Mouse (Mus musculus) cortical plate, adult 2 months (tissue): ENCODE measurements around the gene Atp6v0b. TPM values are rescaled to one million over a fixed set of nuclear protein-coding genes. Genes with fewer than 3 reads are reported as not detected.
A peak's percentile ranks its signal among the peaks of the same experiment; 100 is the strongest.

Source experiments
- H3K27ac ChIP-seq: fragments of 200-500 bp; 2 replicates; pipeline ENCODE4 v1.5.1; 2012; ENCODE audit warnings: low read length, control low read depth, inconsistent platforms; ENCODE audit not compliant: insufficient read depth
- H3K4me1 ChIP-seq: fragments of 200-500 bp; 2 replicates; pipeline ENCODE4 v1.6.1; 2011; ENCODE audit warnings: low read length; ENCODE audit not compliant: control insufficient read depth, insufficient read depth
- H3K4me3 ChIP-seq: fragments of 200-500 bp; 2 replicates; pipeline ENCODE4 v1.5.1; 2011; ENCODE audit warnings: mild to moderate bottlenecking, low read length, control low read depth; ENCODE audit not compliant: insufficient read depth
- CTCF ChIP-seq: fragments of 200-500 bp; IDR thresholded peaks from 2 replicates; pipeline ENCODE4 v1.5.1; 2011; ENCODE audit warnings: mild to moderate bottlenecking, control low read depth, low read length; ENCODE audit not compliant: insufficient read depth; ENCODE audit errors: extremely low read depth
- POLR2A ChIP-seq: fragments of 200-500 bp; IDR thresholded peaks from 2 replicates; pipeline ENCODE4 v1.6.1; 2011; ENCODE audit warnings: mild to moderate bottlenecking, low read length, control low read depth; ENCODE audit not compliant: insufficient read depth; ENCODE audit errors: extremely low read depth
- polyA plus RNA-seq: library from polyadenylated mRNA; depleted of rRNA; stranded (reverse); fragments of >200 nt; gene quantifications from 2 replicates; pipeline ENCODE4 v1.2.3, GENCODE M21; 2012

Atp6v0b gene
- polyA plus RNA-seq, 1 experiment = 801 TPM

DNA sequence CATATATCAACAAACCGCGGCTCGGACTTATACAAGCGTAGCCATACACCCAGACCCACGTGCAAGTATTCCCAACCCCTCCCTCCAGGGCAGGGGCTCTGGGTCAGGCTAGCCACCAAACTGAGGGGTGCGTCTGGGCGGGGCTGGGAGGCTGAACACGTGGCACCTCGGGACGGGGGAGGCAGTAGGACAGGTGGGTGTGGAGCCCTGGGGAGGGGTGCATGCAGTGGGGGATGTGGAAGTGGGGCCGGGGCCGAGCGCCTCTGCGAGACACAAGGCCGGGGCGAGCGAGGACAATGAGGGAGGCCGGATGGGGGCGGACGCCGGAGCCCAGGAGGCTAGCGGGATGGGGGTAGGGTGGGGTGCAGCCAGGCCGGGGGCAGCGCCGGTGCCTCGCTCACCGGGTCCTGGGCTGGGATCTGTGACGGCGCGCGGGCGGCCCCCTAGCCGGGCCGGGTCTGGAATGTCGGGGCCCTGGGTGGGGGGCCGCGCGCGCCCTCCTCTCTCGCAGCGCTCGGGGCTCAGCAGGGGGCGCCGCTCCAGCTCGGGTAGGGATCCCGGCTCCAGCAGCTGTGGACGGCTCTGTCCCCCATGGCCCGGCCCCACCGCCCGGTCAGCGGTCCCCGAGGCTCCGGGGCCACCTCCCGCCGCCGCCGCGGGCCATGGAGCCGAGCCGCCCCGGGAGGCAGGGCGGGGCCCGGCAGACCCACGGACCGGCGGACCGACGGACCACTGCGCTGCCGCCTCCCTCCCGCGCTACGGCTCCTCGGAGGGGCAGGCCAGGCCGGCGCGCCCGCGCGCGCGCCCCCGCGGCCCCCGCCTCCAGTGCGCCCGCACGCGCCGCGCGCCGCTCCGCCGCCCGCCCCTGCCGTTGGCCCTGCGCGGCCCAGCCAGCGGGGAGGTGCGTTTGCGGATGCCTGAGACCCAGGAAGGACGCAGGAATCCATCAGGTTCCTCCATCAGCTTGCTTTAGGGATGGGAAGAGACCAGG, 4.1 kb downstream of the Atp6v0b start, which contains the start of gene B4galt2:
TSS of gene B4galt2 (minus strand) at position 787 of the 991 bp plus-strand sequence.
- peaks cover 6% of the 10 kb centered on the region for H3K4me1 ChIP-seq
- TF ChIP-seq CTCF = no peak
- TF ChIP-seq POLR2A = peak; percentile 60; the same call in 1 of the 2 replicates
- H3K27ac ChIP-seq = peak within 1 kb of the TSS; percentile 48
- peak within 1 kb of the TSS; percentile 92 for H3K4me3 ChIP-seq

DNA sequence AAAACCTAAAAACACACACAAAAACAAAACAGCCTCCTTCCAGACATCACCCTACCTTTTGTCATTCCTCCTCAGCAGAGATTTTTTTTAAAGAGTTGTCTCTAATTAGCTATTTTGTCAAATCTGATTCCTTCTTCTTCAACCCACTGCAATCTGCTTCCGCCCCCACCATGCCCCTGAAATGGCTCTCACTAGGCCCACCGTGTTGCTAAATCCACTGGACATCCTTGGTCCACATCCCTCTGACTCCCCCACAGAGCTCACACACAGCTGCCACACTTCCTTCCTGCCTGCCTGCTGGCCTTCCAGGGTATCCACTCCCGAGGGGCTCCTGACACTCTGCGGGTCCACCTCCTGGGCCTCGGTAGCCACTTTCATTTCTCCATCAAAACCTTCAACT, 8.4 kb downstream of the Atp6v0b start:
- Histone ChIP-seq H3K4me1 (no peaks in the 10 kb centered on the region; the same call in 1 of the 2 replicates), H3K4me3 (no peak overlapping the region), H3K27ac (no peak overlapping the region)
- TF ChIP-seq CTCF = no peak
- no peak for TF ChIP-seq POLR2A

DNA sequence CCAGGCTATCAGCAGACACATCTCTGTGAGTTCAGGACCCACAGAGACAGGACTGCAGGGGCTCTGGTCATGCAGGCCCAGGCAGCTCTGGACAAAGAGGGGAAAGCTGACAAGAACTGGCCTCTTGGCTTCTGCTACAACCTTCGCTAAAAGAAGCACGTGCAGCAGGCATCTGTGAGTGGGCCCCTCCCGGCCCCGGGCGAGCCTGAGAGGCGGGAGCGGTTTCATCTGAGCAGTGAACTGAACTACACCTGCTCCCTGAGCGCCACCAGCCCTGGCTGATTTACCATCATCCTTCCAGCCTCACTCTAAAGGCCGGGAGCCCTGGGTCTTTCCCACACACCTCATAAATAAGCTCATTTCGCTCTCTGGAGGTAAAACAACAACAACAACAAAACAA, 8.8 kb downstream of the Atp6v0b start:
- no peaks in the 10 kb centered on the region; the same call in 1 of the 2 replicates for H3K4me1 ChIP-seq
- H3K4me3 ChIP-seq = no peak overlapping the region
- TF ChIP-seq CTCF = no peak
- TF ChIP-seq POLR2A = no peak
- no peak overlapping the region for H3K27ac ChIP-seq

DNA sequence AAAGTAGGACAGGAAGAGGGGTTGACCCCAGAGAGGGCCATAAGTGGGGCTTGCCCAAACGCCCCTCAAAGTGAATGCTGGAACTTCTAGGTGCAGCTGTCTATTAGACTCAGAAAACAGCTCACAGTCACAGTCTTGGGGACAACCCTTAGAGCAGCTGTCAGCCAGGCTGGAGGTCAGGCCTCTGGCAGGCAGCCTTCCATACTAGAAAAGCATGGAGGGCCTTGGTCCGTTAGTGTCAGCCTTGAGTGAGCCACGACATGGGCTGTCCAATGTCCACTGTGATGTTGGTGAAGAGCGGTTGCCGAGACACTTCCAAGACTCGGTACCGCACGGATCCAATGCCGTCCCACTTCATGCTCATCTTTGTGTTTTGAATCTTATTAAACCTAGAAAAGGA, 13.5 kb downstream of the Atp6v0b start:
- Histone ChIP-seq H3K4me1 (no peaks in the 10 kb centered on the region), H3K4me3 (no peak overlapping the region), H3K27ac (no peak overlapping the region)
- TF ChIP-seq POLR2A (no peak), CTCF (no peak)

DNA sequence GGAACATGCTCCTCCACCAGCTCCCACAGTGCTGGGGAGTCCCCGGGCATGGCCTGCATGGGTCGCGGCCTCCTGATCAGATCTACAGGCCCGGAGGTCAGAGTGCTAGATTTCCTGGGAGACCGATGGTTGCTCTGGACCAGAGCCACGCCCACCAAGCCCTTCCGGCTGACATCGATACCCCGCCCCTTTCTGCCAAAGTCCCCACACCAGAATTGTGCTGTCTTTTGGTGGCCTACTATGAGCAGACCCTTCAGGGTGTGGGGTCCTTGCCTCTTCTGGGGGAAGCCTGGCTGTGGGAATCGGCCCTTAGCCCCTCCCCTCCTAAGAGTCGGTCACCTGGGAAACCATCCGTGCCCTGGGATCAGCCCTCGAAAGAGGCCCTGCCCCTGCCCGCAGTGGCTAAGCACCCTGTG, 14.7 kb downstream of the Atp6v0b start, which contains the start of gene Ccdc24:
TSS of gene Ccdc24 (minus strand) at position 87 of the 416 bp plus-strand sequence.
- no peak within 1 kb of the TSS for H3K4me3 ChIP-seq
- no peaks in the 10 kb centered on the region for H3K4me1 ChIP-seq
- H3K27ac ChIP-seq = no peak within 1 kb of the TSS
- TF ChIP-seq CTCF = no peak
- no peak for TF ChIP-seq POLR2A

DNA sequence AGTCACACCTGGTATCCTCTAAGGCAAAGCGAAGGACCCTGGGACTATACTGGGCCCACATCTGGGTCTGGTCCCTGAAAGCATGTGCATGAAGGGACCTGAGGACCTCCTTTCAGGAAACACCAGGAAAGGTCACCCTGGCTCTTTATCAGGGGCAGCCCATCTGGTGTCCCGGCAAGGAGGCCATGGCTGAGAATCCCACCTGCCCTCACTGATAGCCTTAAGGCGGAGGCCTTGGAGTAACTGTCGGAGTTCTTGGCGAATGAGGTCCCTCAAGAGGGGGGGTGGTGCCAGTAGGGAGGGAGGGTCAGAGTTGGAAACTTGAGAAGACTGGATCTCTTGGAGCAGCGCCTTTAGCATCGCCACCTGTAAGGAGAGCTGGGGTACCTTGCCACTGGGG, 15.3 kb downstream of the Atp6v0b start:
- Histone ChIP-seq H3K4me3 (no peak overlapping the region), H3K27ac (no peak overlapping the region), H3K4me1 (no peaks in the 10 kb centered on the region)
- TF ChIP-seq CTCF = no peak
- TF ChIP-seq POLR2A = no peak

DNA sequence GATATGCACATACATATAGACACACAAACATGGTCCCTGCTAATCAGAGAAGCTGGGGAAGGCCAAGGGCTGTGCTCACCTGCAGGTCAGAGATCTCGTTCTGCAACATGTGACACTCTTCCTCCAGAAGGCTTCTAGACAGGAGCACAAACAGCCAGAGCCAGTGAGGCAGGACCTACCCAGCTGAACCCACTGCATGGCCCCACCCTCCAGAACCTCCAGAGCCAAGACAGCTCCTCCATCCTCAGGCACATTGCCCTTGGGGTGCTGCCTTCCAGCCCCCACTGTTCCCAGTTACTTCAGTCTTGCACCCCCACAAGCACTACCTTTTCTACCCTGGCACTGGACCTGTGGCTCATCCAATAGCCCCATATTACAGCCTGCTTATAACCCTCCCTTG, 16.7 kb downstream of the Atp6v0b start:
- Histone ChIP-seq H3K27ac (no peak overlapping the region), H3K4me1 (no peaks in the 10 kb centered on the region), H3K4me3 (no peak overlapping the region)
- TF ChIP-seq CTCF (no peak), POLR2A (no peak)

DNA sequence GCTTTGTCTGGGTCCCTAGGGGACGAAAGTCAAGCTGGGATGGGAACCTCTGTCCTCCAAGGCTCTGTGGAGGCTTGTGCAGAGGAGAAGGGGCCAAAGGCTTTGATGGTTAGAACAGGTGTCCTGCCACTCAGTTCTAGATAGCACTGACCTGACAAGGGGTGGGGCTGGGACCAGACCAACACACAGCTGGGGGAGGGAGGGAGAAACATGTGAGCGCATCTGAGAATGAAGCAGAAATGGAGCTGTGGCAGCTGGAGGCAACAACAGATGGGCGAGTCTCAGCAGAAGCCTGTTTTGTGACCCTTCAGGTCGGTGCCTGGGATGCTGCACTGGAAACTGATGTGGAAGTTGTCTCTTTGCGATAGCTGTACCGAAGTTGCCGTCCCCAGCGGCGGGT, 17.8 kb downstream of the Atp6v0b start:
- H3K27ac ChIP-seq = no peak overlapping the region
- TF ChIP-seq POLR2A = no peak
- no peak for TF ChIP-seq CTCF

DNA sequence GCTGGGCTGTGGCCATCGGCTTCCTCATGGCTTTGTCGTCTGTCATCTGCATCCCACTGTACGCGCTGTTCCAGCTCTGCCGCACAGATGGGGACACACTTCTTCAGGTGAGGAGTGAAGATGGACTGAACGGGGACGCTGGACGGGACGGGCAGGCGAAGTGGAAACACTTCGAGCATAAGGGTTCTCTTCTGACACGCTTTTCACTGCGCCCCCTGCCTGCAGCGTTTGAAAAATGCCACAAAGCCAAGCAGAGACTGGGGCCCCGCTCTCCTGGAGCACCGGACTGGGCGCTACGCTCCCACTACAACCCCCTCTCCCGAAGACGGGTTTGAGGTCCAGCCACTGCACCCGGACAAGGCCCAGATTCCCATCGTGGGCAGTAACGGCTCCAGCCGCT, 19.3 kb downstream of the Atp6v0b start:
- H3K4me1 ChIP-seq = no peaks in the 10 kb centered on the region
- no peak overlapping the region for H3K27ac ChIP-seq
- H3K4me3 ChIP-seq = no peak overlapping the region
- TF ChIP-seq CTCF (peak; percentile 56), POLR2A (no peak)

More for the DNA sequence above, 17.8 kb downstream of the Atp6v0b start:
- Histone ChIP-seq H3K4me3 (no peak overlapping the region), H3K4me1 (no peaks in the 10 kb centered on the region)

DNA sequence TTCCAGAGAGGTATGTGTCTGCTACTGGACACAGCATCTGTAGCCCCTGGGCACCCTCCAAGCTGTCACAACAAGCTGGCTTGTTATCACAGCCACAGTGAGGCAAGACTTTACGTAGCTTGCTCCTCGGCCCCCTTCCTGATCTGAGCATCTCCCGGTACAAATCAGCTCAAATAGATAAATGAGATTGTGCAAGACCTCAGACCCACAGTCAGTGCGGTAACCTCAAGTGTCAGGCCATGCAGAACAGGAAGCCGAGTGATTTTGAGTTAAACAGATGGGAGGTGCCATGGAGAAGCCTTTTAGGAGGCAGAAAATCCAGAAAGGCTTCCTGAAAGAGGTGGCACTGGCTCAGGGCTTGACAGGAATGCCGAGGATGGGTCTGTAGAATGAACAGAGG, 20.1 kb downstream of the Atp6v0b start:
- no peaks in the 10 kb centered on the region for H3K4me1 ChIP-seq
- no peak overlapping the region for H3K27ac ChIP-seq
- TF ChIP-seq POLR2A (no peak), CTCF (no peak)
- no peak overlapping the region for H3K4me3 ChIP-seq

DNA sequence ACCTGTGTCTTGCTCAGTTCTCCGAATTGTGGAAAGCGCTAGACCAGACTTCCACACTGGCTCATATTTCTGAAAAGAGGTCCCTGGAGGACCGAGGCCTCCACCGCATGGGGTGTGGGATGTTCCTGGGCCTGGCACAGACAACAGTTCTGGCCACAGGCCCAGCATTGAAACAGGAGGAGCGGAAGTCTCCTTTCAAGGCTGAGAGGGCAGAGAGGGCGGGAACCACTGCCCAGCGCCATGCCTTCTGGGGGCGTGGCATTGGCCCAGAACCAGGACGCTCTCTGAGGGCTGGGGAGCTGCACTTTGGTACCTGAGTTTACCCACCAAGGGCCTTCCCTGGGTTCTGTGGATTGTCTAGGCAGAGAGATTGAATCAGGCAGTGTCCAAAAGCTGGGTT, 21.1 kb downstream of the Atp6v0b start:
- TF ChIP-seq CTCF (no peak), POLR2A (no peak)
- H3K27ac ChIP-seq = no peak overlapping the region
- H3K4me3 ChIP-seq = no peak overlapping the region
- H3K4me1 ChIP-seq = no peaks in the 10 kb centered on the region
